Mouse (Mus musculus): ENCODE measurements around the gene Adamtsl1. TPM values are rescaled to one million over a fixed set of nuclear protein-coding genes. Genes with fewer than 3 reads are reported as not detected.

The Adamtsl1 gene
- total RNA-seq, 4 experiments from 2014 or later: 4.6 to 7.2 (median 6.0) TPM

DNA sequence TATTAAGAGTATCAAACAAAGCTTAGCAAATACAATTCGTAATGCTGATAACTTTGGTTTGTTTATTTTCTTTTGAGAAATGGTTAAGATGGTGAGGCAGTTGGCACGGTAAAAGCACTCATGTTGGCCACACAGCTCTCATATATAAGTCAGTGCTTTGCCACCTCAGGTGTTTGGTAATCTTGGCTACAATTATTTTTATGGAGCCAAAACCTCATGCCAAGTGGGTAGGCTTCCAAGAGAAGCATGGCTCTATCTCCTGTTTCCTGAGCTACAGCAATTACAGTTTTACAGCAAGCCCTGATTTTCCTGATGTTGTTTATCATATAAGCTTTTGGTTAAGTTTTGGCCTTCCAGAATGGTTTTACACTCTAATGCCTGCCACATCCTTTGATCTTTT is 795.2 kb downstream of the Adamtsl1 start:
- no peak for DNase-seq (ENCODE audit: low spot score in 2 of 2)

DNA sequence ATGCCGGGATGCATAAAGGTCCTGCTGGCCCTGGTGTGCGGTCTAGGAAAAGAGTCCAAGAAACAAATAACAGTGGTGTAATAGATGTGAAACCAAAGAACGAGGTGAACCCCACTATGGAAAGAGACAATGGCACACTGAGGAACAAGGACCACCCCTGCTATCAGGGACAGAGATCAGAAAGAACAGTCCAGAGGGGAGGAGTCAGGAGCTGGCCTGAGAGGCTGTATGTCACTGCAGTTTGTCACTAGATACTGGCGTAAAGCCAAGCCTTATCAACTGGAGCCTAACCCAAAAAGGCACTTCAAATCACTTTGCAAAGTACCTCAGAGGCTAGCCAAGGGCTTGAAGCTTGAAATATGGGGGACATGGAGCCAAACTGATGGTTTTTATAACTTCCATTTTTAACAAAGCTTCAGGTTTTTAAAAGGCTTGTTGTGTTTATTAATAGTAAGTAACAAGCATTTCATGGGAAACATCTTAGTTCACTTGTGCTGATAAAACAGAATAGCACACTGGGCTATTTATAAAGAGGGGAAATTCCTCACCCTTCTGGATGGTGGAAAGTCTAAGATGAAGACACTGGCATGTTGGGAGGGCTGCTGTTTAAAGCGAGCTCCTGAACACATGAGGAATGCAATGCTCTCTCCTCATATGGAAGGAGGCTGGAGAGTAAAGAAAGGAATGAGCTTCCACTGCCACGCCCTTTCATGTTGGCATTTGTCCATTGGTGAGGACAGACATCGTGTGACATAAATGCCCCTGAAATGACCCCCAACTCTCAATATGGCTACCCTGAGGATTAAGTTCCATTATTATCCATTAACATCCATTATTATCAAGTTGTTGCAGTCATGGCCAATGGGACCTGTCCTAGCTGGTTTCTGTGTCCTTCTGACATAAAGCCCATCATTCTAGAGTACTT is 797.1 kb downstream of the Adamtsl1 start:
- DNase-seq (ENCODE audit: low spot score in 2 of 2): no peak

DNA sequence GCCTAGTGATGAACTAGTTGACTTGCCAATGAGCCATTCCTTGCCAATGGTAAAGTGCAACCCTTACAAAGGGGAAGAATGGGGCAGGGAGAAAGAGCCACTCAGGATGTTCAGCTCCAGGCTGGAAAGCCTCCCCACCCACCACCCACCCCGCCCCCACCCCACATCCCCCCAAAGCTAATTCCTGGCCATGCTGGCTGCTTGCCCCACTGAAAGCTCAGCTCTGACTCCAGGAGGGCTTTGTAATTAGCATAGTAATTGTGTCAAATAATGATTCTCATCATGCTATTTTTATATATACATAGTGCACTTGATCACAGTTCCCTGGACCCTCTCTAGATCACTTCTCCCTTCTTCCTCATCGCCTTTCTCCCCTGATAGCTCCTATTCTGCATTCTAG is 798.4 kb downstream of the Adamtsl1 start:
- no peak for DNase-seq (ENCODE audit: low spot score in 2 of 2)

DNA sequence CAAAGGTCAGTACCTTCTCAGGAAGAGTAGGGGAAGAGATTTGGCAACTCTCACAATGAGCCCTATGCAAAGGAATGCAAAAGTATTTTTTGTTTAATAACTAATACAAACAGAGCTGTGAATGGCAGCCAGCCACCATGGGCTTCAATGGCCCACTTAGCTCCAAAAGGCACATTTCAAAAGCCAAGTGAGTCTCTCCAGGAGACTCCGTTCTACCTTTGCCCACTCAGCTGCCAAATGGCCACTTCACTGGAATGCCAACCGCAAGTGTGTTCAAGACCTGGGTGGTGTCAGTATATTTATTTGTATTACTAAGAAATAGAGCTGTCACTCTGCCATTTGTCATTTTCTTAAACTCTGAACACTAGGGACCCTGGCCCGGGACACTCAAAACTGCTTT is 800.5 kb downstream of the Adamtsl1 start:
- DNase-seq (ENCODE audit: low spot score in 2 of 2): no peak

DNA sequence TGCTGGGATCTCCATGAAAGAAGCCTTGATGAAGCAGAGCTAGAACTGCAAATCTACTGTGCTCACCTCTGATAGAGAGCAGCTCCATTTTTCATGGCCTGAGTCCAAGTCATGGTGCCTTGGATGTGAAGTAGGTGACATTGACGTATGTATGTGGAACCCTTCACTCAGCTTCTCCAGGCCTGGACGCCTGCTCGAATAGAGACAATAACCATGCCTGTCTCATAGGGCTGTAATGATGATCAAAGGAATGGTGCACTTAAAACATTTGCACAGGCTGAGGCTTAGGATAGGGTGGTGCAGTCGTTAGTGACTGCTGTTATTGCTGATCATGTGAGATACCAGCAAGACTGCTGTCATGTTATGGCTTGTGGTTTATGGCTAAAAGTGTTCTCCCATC is 801.1 kb downstream of the Adamtsl1 start:
- no peak for DNase-seq (ENCODE audit: low spot score in 2 of 2)

DNA sequence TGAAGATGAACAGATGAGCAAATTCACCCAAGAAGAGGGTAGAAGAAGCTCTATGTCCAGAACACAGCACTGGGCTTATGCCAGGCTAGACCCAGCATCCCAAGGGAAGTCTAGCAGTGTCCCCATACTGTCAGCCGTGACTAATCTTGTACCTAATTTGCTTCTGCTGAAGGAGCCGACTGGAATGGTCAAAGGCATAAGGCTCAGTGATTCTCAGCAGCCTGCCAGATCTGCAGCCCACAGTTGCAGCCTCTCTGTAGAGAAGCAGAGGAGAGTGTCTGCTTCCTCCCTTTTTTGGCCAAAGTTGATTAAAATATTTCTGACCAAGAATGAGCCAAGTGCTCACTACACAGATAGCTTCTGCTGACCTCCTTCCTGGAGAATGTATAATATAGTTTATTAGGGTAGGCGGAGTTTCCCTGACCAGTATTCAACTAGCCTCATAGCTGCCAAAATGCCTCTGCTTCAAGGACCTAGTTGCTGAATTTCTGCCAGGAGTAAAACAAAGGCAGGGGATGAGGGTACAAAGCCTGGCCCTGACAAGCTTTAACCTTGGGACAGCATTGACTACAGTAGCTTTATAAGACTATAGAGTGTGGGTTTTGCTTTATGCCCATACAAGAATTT is 804.1 kb downstream of the Adamtsl1 start:
- no peak for DNase-seq (ENCODE audit: low spot score in 2 of 2)

DNA sequence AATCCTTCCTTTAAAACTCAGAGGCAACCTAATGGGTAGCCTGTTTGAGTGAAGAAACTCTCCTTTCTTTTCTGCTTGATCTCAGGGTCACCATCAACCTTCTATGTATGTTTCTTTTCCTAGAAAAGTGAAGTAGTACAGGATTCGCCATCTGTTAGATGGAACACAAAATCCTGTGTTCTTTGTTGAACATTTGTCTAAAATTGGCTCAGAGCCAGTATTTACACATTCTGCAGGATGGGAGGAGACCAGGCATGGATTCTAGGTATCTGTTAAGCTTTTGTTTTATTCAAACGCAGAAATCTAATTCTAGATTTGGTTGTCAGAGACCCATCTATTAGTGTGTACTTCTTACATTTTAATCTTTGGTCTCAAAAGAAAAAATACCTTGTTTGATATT is 811.4 kb downstream of the Adamtsl1 start:
- no peak for DNase-seq (ENCODE audit: low spot score in 2 of 2)

DNA sequence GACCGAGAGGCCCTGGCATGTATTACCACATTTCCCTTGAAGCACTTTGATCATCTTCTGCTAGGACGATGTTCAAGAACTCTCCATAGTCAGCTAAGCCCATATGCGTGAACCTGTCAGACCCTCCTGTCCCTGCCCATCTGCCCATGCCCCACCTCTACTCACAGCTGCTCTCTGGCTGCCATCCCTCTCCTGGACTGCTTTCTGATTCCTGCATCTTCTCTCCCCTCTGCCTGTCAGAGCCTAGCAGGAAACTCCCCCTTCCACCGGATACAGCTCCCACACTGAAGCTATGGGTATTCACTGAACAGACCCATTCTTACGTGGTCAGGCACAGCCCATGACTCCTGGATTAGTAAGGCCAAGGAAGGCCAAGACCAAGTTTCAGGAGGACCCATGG is 812.0 kb downstream of the Adamtsl1 start:
- no peak for DNase-seq (ENCODE audit: low spot score in 2 of 2)

DNA sequence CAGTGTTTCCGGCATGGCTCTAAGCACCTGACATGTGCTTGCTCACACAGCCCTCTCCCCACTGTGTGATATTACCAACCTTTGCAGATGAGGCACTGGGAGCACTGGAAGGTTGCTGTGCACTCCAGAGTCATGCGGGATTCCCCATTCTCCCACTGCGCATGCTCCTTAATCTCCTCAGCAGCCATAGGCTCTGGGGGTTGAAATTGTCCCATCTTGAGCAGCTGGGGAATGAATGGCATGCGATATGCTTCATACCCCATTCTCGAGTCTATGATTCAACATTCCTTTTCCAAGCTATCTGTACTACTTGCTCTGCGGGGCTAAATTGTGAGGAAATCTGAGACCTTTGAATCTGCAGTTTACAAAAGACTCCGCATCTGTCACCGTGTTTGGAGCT is 812.7 kb downstream of the Adamtsl1 start:
- no peak for DNase-seq (ENCODE audit: low spot score in 2 of 2)

DNA sequence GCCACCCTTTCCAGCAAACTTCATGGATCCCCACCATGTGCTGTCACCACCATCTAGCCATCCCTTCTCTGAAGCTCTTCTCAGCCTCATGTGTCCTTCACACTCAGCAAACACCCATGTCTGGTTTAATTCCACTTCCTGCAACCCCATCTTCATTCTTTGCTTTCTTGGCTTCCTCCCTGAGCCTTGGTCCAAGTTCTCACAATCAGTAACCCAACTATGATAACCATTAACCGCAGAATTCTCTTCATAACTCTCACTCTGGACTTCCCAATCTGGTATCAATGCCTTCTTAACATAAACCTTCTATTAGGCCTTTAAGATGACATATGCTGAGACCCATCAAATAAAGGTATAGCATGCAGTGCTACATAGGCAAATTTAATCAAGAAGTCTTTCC is 815.5 kb downstream of the Adamtsl1 start:
- no peak for DNase-seq (ENCODE audit: low spot score in 2 of 2)

DNA sequence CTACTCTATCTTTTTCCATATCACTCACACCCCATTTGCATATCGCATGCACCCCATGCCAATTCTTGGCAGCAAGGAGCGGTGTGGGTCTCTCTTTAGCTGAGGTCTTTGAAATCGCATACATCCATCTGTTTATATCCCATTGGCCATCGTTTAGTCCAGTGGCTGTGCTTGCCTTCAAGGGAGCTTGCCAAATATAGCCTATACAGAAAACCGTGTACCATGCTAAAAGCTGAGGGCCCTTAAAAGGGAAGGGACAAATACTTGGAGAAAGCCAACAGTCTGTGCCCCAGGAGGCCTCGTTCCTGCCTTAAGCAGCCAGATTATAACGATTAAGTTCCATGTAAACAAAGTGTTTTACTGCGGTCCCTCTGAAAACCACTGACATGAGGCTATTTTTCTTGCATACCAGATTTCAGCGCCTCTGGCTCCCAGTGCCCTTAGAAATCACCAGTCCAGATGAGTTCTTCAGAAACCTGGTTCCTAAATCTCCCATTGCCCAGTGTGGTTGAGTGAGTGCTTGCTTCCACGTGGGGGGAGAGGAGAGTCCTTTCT is 822.0 kb downstream of the Adamtsl1 start:
- no peak for DNase-seq (ENCODE audit: low spot score in 2 of 2)

DNA sequence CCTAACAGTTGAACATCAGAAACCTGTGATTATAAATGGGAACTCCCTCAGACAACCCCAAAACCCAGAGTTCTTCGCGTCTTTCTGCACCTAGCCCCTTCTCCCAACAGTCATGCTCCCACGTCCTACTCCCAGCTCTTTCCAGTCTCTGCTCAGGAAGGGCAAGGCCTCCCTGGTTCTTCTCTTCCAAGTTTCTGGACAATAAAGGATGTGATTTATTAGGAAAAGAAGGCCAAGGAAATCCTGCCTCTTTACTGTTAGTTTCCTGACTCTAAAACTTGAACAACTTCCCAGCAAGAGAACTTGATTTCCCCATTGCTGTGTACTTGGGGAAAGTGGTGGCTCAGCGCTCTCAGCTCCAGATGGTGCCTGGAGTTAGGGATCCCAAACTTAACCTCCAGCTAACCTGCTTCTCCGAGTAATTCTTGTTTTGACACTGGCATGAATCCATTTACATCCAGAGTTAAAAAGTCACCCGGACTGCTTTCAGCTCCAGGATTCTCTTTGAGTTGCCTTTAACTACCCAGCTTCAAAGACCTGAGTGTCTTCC is 823.3 kb downstream of the Adamtsl1 start:
- DNase-seq (ENCODE audit: low spot score in 2 of 2): no peak

DNA sequence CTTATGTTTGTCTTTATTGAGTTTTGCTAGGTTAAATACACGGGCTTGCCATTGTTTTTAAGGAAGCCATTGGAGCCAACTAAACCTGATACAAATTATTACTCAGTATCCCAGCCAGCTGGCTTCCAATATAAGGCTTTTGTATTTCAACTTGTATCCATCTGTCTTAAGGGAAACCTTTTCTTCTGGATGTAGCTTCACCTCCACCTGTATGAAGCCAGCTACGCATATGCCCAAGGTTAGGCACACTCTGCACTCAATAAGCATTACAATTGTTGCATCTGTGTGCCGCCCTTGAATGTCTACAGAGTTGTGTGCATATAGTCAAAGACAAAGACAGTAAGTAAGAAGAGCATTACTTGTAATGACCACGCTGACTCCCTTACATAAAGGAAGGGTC is 835.4 kb downstream of the Adamtsl1 start:
- no peak for DNase-seq (ENCODE audit: low spot score in 2 of 2)

DNA sequence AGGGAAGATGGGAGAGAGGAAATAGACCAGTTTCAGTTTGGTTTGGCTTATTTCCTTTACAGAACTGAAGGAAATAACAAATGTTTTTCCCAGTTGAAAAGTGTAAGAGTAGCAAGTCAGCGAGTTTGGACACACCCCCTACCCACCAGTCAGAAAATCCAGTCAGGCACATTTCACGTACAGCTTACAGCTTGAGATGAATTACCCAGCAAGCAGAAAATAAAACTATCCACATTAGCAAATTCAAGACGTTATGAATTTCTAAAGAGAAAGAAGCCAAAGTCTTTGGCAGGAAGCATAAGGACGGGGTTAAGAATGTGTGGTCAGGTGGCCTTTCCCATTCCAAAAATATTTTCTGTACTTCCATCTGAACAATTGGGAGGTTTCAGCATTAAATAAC is 838.1 kb downstream of the Adamtsl1 start:
- no peak for DNase-seq (ENCODE audit: low spot score in 2 of 2)

DNA sequence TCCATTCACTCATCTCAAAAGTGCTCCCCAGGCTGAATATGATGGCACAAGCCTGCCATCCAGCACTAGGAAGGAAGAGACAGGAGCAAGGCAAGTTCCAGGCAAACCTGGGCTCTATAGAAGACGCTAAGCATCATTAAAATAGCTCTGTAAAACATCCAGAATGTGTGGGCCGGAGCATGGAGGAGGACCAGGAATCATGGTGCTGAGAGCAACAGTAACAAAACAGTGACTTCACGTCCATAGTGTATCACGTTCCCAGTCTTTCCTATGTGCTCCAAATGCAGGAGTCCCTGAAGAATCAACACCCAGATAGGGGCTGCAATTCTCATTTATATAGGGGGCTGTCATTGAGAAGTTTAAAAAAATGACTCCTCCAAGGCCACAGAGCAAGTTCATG is 839.6 kb downstream of the Adamtsl1 start:
- no peak for DNase-seq (ENCODE audit: low spot score in 2 of 2)

DNA sequence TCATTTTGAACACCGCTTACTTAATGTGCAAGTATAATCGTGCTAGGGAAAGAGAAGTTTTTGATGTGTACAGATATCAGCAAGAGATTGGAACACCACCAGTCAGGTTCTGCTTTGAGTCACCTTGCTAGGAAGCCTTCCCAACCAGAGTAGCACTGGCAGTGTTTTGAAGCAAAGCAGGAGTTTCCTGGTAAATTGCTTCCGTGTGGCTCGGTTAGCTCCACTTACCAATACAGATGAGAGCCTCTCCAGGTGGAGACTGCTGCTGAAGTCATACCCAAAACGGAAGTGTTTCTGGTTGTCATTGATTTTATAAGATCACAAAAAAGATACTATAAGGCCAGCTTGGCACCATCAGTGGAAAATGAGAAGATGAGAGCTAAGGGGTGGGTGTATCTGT is 845.4 kb downstream of the Adamtsl1 start:
- no peak for DNase-seq (ENCODE audit: low spot score in 2 of 2)

DNA sequence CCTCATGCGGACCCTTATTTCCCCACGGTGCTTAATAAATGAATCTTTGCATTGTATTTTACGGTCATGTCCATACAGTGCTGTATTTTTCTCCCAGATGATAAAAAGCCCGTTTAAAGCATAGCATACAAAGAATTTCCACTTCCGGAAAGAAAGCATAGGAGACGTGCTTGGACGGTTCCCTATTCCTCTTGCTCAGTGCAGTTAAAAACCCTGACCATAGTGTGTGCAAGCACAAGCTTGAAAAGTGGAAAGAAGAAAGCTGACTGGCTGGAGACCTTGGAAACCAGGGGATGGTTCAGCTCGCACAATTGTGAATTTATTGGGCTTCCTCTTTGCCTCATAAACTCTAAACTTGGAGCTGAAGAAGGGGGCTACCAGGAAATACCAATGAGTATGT is 855.1 kb downstream of the Adamtsl1 start:
- no peak for DNase-seq (ENCODE audit: low spot score in 2 of 2)

DNA sequence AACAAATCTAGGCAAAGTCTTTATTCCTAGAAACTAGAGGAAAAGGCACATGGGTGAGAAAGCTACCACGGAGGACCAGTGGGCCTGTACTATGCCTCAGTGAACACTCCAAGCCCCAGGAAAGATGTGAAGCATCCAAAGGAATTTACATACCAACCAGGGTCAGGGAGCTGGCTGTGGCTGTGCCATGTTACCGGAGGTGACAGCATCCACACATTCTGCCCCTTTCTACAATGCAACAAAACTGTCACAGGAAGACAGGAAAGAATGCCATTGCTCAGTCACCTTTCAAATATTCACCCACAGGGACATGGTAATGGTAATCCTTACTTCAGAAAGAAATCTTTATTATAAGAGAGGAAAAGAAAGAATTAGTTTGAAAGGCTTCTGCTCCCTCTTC is 859.2 kb downstream of the Adamtsl1 start:
- DNase-seq (ENCODE audit: low spot score in 2 of 2): no peak

DNA sequence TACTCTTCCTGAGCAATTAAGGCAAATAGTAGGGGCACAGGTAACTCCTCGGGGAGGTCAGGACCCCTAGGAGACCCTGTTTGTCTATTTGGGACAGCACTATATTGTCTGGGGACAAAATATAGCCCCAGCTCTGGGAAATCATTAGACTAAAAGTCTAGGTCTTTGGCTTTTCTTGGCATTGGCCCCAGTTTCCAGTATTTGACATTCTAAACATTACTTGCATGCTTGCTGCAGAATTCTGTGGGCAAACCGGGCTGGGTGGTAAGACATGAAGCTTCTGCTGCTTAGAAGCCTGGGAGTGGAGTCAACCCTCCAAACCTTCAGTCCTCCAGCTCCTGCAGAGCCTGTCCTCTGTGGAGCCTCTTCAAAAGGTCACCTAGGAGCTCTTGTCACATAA is 869.2 kb downstream of the Adamtsl1 start:
- DNase-seq (ENCODE audit: low spot score in 2 of 2): no peak

DNA sequence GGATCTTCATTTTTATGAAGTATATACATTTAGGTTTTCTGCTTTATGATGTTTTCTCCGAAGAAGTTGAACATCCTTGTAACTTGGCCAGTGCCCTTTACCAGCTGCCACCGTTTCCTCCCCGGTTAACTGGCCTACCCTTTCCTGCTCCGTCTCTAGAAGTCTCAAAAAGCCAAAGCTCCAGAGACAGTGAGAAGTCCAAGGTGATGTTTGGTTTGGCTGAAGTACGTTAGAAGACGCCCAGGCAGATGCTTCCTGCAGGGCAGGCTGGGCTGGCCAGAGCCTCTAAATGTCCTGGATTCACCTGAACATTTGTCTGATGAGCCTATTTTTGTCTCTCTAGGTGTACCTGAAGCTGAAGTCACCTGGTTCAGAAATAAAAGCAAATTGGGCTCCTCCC is 871.1 kb downstream of the Adamtsl1 start:
- DNase-seq (ENCODE audit: low spot score in 2 of 2): no peak

DNA sequence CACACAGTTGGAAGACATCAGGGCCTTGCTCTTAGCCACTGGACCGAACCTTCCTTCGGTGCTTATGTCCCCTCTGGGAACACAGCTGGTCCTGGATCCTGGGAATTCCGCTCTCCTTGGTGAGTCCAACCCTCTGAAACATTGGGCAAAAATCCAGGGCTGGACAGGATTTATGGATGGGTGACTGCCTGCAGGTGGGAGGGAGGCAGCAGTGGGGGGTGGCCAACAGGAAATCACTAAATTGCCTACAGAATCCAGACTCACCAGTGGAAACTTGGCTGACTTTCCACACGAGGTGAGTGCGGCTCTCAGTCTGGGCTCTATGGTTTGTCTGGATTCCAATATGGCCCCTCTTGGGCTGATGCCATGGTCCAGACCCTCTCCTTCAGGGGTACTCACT is 874.5 kb downstream of the Adamtsl1 start:
- no peak for DNase-seq (ENCODE audit: low spot score in 2 of 2)

DNA sequence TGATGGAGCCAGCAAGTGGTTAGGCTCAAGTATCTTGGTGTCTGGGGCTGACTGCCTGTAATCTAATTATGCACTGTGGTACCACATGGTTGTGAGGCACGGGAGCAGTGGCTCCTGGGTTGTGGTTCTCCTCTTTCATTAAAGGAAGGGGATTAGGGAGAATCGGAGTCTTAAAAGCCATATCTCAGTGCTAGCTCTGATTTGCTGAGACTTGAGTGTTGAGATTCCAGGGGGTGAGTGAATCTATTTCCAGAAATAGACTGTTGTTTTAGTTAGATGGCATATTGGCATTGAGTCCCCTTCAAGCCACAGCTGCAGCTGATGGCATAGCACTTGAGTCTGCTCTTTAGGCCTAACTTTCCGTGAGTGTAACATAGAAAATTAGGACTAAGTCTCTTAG is 877.2 kb downstream of the Adamtsl1 start:
- no peak for DNase-seq (ENCODE audit: low spot score in 2 of 2)

Data from left cerebral cortex, adult 8-10 months (tissue).